Mouse (Mus musculus): ENCODE measurements around the gene Slc45a3.

- no peak for TF ChIP-seq CTCF (IDR thresholded peaks at IDR 0.05; ENCODE audit: control insufficient read depth, insufficient read depth, insufficient read length)
- no peak for TF ChIP-seq USF1 (IDR thresholded peaks at IDR 0.05; ENCODE audit: low read depth)
- TF ChIP-seq MAX (IDR thresholded peaks at IDR 0.05) = no peak
- no peak for TF ChIP-seq MYOG (IDR thresholded peaks at IDR 0.05; ENCODE audit: control insufficient read depth, extremely low read depth, insufficient read length)
- no peak for TF ChIP-seq MYOD1 (IDR thresholded peaks at IDR 0.05; ENCODE audit: control insufficient read depth, insufficient read length, low read depth)
- TF ChIP-seq CEBPB (IDR thresholded peaks at IDR 0.05; ENCODE audit: low read depth) = no peak
- TF ChIP-seq FOSL1 (IDR thresholded peaks at IDR 0.05; ENCODE audit: insufficient read depth, low read length, poor library complexity, severe bottlenecking) = no peak
Observed at GRCm38 (mm10) chr1:131957416-131957815, 5.4 kb upstream of the Slc45a3 start.
